Mouse (Mus musculus) hindbrain, embryonic 12.5 days (tissue): ENCODE measurements around the gene Grm4. TPM values are rescaled to one million over a fixed set of nuclear protein-coding genes. Genes with fewer than 3 reads are reported as not detected.

ENCODE experiments used
- ATAC-seq: fragments of 200-750 bp; cut with Nextera tagmentation; 2 replicates; pipeline ENCODE4 v1.8.0; 2017; ENCODE audit warnings: moderate TSS enrichment; ENCODE audit not compliant: low FRiP score
- H3K27ac ChIP-seq: fragments of 300-500 bp; sonication (generic); 2 replicates; pipeline ENCODE4 v1.5.1; 2016; ENCODE audit warnings: mild to moderate bottlenecking
- H3K27me3 ChIP-seq: fragments of 300-500 bp; sonication (generic); 2 replicates; pipeline ENCODE4 v1.6.1; 2016; ENCODE audit warnings: mild to moderate bottlenecking
- H3K36me3 ChIP-seq: fragments of 300-500 bp; sonication (generic); 2 replicates; pipeline ENCODE4 v1.6.1; 2016; ENCODE audit warnings: mild to moderate bottlenecking
- H3K4me1 ChIP-seq: fragments of 300-500 bp; sonication (generic); 2 replicates; pipeline ENCODE4 v1.6.1; 2016
- H3K4me2 ChIP-seq: fragments of 300-500 bp; sonication (generic); replicated peaks from 2 replicates; pipeline ENCODE4 v1.6.1; 2016; ENCODE audit warnings: mild to moderate bottlenecking
- H3K4me3 ChIP-seq: fragments of 300-500 bp; sonication (generic); 2 replicates; pipeline ENCODE4 v1.5.1; 2016; ENCODE audit warnings: mild to moderate bottlenecking
- H3K9ac ChIP-seq: fragments of 300-500 bp; sonication (generic); 2 replicates; pipeline ENCODE4 v1.6.1; 2016; ENCODE audit warnings: mild to moderate bottlenecking, moderate library complexity
- H3K9me3 ChIP-seq: fragments of 300-500 bp; sonication (generic); replicated peaks from 2 replicates; pipeline ENCODE4 v1.6.1; 2016; ENCODE audit warnings: mild to moderate bottlenecking
- WGBS: fragments of 180-500 bp; shearing (Covaris S2); methylation state at CpG from one replicate; pipeline ENCODE4 v1.1.7; 2016; 5-methylcytosine and 5-hydroxymethylcytosine counted together
- polyA plus RNA-seq: library from polyadenylated mRNA; unstranded; fragments of >200 nt; fragmentation: Nextera tagmentation; extraction: Ambion mirVana; gene quantifications from 2 replicates; pipeline ENCODE4 v1.2.1, GENCODE M21; 2016

Gene Grm4
- polyA plus RNA-seq, 1 experiment from 2014 or later, result 4.2 TPM

DNA sequence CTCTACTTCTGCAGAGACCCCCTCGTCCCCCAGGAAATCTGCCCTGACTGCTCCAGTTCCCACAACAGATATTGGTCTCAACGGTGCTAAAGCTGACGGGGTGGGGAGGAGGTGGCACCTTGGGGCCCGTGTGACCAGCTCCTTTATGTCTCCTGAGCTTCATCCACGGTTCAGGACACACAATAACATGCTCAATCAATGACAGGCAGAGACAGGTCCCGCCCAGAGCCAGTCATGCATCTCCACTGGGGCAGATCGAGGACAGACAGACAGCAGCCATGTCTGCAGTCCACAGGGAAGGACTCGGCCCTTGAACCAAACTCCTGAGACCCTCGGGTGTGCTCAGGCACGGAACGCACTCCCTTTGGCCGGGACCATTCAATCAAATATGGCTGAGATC is 13.2 kb downstream of the Grm4 start:
- Histone ChIP-seq H3K36me3 (no peaks in the 10 kb centered on the region), H3K4me2 (no peak overlapping the region), H3K9me3 (no peaks in the 10 kb centered on the region), H3K27me3 (peaks cover 43% of the 10 kb centered on the region), H3K9ac (no peak overlapping the region), H3K27ac (no peak overlapping the region), H3K4me3 (no peak overlapping the region), H3K4me1 (peaks cover 78% of the 10 kb centered on the region)
- ATAC-seq, result no peak
- WGBS, result 52% methylated on average over 12 of the region's 12 CpGs

DNA sequence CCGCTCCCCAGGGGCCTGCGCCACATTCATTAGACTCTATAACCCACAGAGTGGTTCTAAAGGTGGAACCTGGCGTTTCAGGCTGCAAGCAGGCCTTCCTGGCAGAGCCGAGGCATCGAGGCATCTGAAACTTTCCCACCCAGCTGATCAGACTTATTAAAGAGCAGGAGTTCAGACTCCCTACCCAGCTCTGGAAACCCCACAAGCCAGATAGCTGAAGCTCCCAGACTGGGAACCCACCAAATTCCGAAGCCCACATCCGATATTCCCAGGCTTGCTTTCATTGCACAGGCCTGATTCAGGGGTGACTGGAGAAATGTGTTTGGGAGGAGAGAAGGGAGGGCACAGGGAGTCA is 13.6 kb downstream of the Grm4 start:
- Histone ChIP-seq H3K9me3 (no peaks in the 10 kb centered on the region), H3K4me3 (no peak overlapping the region), H3K27ac (no peak overlapping the region), H3K4me2 (no peak overlapping the region), H3K36me3 (no peaks in the 10 kb centered on the region), H3K27me3 (peaks cover 41% of the 10 kb centered on the region), H3K9ac (no peak overlapping the region), H3K4me1 (peaks cover 82% of the 10 kb centered on the region)
- ATAC-seq, result no peak
- WGBS, result 83% methylated on average over 7 of the region's 7 CpGs

DNA sequence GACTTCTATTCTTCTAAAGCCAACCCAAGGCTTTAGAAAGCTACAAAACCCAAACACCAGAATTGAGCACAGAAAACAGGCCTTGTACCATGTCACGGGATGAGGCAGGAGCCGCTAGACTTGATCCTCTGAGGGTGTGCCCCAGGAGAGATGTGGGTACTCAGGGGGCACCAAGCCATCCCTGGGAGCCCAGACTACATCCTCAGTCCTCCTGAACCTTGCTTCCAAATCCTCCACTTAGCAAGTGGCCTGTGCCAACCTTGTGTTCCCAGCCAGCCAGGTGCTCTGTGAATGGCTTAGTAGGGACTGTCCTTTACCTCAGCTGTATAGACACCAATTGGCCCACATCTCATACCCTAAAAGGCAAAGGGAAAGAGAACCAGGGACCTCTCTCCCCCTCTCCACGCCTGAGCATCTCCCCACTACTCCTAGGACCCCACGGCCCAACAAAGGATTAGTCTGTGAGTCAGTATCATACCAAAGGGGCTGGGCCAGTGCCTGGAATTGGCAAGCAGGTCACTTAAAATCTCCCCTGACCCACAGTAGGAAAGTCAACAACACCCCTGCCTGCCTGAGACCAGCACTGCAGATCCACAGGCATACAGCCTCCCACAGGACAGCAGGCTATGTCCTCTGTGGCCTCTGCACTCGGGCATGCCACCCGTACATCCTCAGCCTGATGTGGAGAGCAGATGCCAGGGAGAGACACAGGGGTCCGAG is 14.2 kb downstream of the Grm4 start:
- Histone ChIP-seq H3K9me3 (no peaks in the 10 kb centered on the region), H3K4me2 (no peak overlapping the region), H3K4me1 (peaks cover 82% of the 10 kb centered on the region), H3K36me3 (no peaks in the 10 kb centered on the region), H3K4me3 (no peak overlapping the region), H3K27ac (no peak overlapping the region), H3K27me3 (peaks cover 35% of the 10 kb centered on the region), H3K9ac (no peak overlapping the region)
- no peak for ATAC-seq
- 78% methylated on average over 7 of the region's 7 CpGs for WGBS

DNA sequence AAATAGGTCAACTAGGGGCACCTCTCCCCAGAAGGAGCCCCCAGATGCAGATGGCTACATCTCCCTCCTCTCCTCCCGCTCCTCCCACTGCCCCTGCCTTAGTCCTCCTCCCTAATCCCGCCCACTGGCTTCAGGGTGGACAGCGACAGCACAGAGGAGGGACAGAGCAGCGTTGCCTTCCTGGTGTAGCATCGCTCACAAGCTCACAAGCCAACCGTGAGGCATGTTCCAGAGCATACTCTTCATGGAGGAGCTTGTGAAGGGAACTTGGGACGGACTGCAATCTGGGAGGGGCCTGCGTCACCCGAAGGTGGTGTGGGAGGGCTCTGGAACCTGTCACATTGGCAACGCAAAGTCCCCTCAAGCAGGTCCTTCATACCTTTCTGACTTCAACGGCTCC is 14.8 kb downstream of the Grm4 start:
- ATAC-seq, result no peak
- no peaks in the 10 kb centered on the region for H3K9me3 ChIP-seq
- H3K4me1 ChIP-seq, result peaks cover 84% of the 10 kb centered on the region
- no peak overlapping the region for H3K9ac ChIP-seq
- H3K4me2 ChIP-seq, result no peak overlapping the region
- no peaks in the 10 kb centered on the region for H3K36me3 ChIP-seq
- WGBS, result 44% methylated on average over 11 of the region's 11 CpGs
- H3K27ac ChIP-seq, result no peak overlapping the region
- H3K27me3 ChIP-seq, result peaks cover 29% of the 10 kb centered on the region
- H3K4me3 ChIP-seq, result no peak overlapping the region

DNA sequence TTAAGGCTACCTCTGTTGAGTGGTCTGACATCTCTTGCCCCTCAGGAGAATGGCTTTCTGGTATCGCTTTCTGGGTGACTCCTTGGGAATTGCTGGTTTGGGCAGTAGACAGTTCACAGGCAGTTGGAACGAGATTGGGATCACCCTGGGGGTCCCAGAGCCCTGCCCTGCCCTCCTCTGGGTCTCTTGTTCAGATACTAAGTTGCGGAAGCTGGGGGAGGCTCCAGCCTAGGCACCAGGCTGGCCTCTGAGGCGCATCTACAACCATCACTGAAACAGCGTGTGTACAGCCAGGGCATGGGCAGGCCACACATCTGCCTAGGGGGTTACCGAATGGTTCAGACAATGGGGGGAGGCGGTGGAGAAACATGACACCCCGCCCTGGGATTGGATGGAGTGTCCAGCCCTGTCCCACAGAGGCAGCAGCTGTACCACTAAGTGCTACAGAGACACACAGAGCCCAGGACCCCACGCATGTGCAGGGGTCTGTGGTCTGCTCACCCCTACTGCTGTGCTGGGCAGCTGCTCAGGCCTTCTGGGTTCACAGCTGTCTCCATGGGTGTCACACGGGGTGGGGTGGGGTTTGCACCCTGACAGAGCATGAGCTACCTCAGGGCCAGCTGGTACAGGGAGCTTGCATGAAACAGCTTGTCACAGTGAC is 15.9 kb downstream of the Grm4 start:
- peaks cover 18% of the 10 kb centered on the region for H3K27me3 ChIP-seq
- H3K4me1 ChIP-seq, result peaks cover 86% of the 10 kb centered on the region
- no peaks in the 10 kb centered on the region for H3K9me3 ChIP-seq
- H3K36me3 ChIP-seq, result no peaks in the 10 kb centered on the region
- H3K4me3 ChIP-seq, result no peak overlapping the region
- H3K27ac ChIP-seq, result no peak overlapping the region
- 13% methylated on average over 10 of the region's 10 CpGs for WGBS
- 0 out of 2 replicates have a peak overlapping the region, but pooled peaks have one; percentile 9 for H3K9ac ChIP-seq
- no peak for ATAC-seq
- no peak overlapping the region for H3K4me2 ChIP-seq

DNA sequence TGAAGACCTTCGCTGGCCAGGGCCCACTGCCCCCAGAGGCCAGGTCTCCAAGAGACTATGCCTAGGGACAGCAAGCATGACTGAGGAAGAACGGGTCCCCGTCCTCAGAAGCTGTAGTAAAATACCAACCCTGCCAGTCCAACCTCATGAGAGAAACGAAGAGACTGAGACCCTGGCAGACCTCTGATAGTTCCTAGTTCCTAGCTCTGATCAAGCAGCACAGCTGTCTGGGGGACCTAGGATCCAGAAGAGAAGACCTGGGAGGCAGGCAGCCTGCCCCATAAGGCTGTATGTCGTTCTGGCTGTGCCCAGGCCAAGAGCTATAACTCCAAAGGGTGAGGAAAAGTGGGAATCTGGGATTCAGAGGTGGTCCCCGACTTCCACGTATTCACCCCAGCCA is 17.3 kb downstream of the Grm4 start:
- WGBS, result 67% methylated on average over 7 of the region's 7 CpGs
- H3K4me2 ChIP-seq, result no peak overlapping the region
- no peak for ATAC-seq

DNA sequence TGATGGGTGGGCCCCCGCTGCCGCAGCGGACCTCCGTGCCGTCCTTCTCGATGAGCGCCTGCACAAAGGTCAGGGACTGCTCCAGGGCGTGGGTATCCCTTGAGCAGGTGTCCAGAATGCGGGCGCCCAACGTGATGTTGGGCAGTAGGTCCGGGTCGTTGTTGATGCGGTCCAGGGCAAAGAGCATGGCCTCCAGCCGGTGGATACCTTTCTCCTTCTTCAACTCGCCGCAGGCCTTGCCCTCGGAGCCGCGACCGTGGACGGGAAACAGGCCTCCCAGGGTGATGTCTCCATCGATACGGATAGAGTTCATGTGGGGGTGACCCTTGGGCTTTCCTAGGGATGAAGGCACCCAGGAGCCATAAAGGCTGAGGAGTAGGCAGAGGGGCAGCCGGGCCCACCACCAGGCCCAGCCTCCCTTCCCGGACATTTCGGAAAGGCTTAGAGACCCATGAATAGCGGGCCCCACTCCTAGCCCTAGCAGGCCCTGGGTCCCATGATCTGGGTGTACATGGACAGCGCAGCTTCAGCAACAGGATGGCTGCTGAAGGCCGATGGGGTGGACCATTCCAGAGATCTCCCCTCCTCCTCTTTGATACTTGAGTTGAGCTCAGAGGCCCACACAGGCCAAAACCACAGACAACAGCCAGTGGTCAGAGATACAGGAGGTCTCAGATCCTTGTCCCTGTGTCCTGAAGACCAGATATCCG is 18.3 kb downstream of the Grm4 start:
- Histone ChIP-seq H3K4me2 (0 out of 2 replicates have a peak overlapping the region, but pooled peaks have one; percentile 3), H3K9me3 (no peaks in the 10 kb centered on the region), H3K27ac (peak overlapping the region; percentile 88; the same call in 1 of the 2 replicates), H3K36me3 (no peaks in the 10 kb centered on the region), H3K27me3 (0 out of 2 replicates have a peak, but pooled peaks cover 15% of the 10 kb centered on the region), H3K9ac (no peak overlapping the region), H3K4me3 (no peak overlapping the region), H3K4me1 (peaks cover 92% of the 10 kb centered on the region)
- WGBS, result 61% methylated on average over 31 of the region's 31 CpGs
- ATAC-seq, result no peak

More for the DNA sequence above, 17.3 kb downstream of the Grm4 start:
- Histone ChIP-seq H3K27ac (peak overlapping the region; percentile 32; the same call in 1 of the 2 replicates), H3K9ac (no peak overlapping the region; the same call in 1 of the 2 replicates), H3K36me3 (no peaks in the 10 kb centered on the region), H3K4me3 (no peak overlapping the region), H3K27me3 (0 out of 2 replicates have a peak, but pooled peaks cover 15% of the 10 kb centered on the region), H3K4me1 (peaks cover 94% of the 10 kb centered on the region), H3K9me3 (no peaks in the 10 kb centered on the region)

DNA sequence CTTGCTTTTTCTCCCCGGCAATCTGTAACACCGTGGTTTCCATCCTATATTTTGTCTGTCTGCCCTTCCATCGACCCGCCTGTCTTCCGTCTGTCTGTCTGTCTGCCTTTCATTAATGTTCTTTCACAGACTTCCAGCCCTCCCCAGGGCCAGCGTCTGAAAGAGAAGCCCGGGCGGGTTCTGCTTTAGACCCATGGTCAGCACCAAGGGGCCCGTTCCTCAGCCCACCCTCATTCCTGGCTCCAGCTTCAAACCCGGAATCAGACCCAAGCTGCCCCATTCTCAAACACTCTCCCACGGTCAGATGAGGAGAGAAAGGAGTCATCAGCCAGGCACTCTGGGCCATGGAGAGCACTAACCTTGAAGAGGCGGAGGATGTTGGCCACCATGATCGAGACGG is 18.9 kb downstream of the Grm4 start:
- Histone ChIP-seq H3K27me3 (0 out of 2 replicates have a peak, but pooled peaks cover 9% of the 10 kb centered on the region), H3K9me3 (no peaks in the 10 kb centered on the region), H3K9ac (no peak overlapping the region), H3K36me3 (no peaks in the 10 kb centered on the region), H3K4me2 (peak overlapping the region; percentile 31; the same call in 1 of the 2 replicates), H3K4me1 (peaks cover 86% of the 10 kb centered on the region), H3K27ac (peak overlapping the region; percentile 88), H3K4me3 (no peak overlapping the region)
- no peak for ATAC-seq
- WGBS, result 15% methylated on average over 14 of the region's 14 CpGs

DNA sequence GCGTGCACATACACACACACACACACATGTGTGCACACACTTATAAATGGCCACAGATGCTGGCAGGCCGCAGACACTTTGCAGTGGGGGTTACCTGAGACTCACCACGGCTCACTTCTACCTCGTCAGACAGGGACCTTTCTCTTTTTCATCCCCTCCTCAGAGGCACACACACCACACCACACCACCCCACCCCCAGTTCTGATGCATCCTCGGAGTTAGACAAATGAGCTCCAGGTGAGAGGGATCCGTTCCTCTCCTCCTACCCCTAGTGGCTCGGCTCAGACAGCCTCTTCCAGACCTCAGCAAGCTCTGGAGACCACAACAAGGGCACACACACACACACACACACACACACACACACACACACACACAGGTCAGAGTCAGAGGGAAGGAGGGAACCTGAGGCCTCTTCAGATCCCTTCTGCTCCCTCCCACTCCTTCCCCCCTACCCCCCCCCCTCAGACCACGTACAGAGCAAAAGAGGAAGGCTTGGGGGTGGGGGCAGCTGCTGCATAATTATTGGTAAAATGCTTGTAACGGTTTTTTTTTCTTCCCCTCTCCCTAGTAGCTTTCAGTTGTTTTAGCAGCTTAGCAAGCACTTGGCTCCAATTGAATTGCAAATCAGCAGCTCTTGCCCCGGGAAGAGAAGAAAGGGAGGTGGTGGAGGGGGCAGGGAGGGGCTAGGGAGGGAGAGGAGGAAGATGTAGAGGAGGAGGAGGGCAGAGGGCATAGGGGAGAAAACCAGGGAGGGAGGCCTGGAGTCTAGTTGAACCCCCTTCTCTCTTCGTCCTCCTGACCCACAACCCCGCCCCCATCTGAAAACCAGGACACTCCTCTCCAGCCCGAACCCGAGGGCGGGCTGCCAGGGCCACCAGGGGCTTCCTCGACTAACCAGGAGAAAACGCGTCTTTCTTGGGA is 19.6 kb downstream of the Grm4 start:
- 5% methylated on average over 18 of the region's 18 CpGs for WGBS
- Histone ChIP-seq H3K27ac (peak overlapping the region; percentile 88), H3K9ac (0 out of 2 replicates have a peak overlapping the region, but pooled peaks have one; percentile 1), H3K9me3 (no peaks in the 10 kb centered on the region), H3K4me1 (peaks cover 81% of the 10 kb centered on the region), H3K36me3 (no peaks in the 10 kb centered on the region), H3K4me2 (peak overlapping the region; percentile 31), H3K4me3 (no peak overlapping the region), H3K27me3 (0 out of 2 replicates have a peak, but pooled peaks cover 8% of the 10 kb centered on the region)
- ATAC-seq, result peak; percentile 65

DNA sequence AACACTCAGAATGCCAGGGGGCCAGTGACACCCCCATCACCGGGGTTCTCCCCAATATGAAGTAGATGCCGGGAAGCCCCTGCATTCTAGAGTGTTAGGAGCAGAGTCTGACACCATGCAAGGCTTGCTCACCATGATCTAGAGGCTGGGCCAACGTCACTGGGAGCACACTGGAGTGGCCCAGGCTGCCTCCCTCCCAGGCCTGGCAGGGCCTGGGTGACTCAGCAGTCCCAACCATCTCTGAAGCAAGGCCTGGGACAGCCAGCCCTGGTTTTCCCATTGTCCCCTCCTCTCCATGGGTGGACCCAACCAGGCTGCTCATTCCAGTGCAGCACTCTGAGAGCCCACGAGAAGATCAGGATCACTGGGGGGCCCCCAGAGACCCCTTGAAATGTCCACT is 20.4 kb downstream of the Grm4 start:
- Histone ChIP-seq H3K4me2 (peak overlapping the region; percentile 31), H3K36me3 (no peaks in the 10 kb centered on the region), H3K27ac (peak overlapping the region; percentile 88), H3K9ac (no peak overlapping the region), H3K27me3 (0 out of 2 replicates have a peak, but pooled peaks cover 1% of the 10 kb centered on the region), H3K9me3 (no peaks in the 10 kb centered on the region), H3K4me3 (no peak overlapping the region), H3K4me1 (peaks cover 73% of the 10 kb centered on the region)
- WGBS, result 32% methylated on average over 4 of the region's 4 CpGs
- ATAC-seq, result 0 out of 2 replicates have a peak, but pooled peaks have one; percentile 23

DNA sequence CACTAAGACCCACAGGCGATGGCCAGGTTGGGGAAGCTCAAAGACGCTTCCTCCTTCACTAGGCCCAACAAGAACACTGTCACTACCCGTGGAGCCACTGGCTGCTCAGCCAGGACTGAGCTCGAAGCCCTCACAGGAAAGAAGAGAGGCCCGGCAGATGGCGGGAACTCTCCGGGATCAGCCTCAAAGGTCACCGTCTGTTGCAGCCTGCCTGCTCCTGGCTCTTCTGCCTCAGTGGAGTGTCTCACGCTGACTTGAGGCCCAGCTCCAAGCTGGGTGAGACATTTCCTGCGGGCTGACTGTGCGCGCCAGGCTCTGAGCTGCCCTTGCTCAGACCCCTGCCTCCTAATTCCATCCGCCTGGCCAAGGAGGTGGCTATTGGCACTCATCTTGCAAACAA is 22.1 kb downstream of the Grm4 start:
- Histone ChIP-seq H3K4me3 (no peak overlapping the region), H3K36me3 (no peaks in the 10 kb centered on the region), H3K9me3 (no peaks in the 10 kb centered on the region), H3K9ac (no peak overlapping the region), H3K27me3 (no peaks in the 10 kb centered on the region), H3K27ac (no peak overlapping the region), H3K4me1 (peaks cover 56% of the 10 kb centered on the region), H3K4me2 (no peak overlapping the region)
- ATAC-seq, result no peak
- 72% methylated on average over 13 of the region's 13 CpGs for WGBS
